Mouse (Mus musculus) myocyte (in vitro differentiated cells): ENCODE data around the gene Cdc123. TPM values are rescaled to one million over a fixed set of nuclear protein-coding genes. Genes with fewer than 3 reads are reported as not detected.

ENCODE experiments used
- H3K27me3 ChIP-seq: one replicate; pipeline ENCODE4 v1.6.1; 2011; ENCODE audit not compliant: control insufficient read depth, insufficient read depth, insufficient read length
- H3K36me3 ChIP-seq: one replicate; pipeline ENCODE4 v1.6.1; 2011; ENCODE audit not compliant: control insufficient read depth, insufficient read depth
- H3K4me2 ChIP-seq: one replicate; pipeline ENCODE4 v1.6.1; 2011; ENCODE audit warnings: low read depth, control low read depth
- H3K4me3 ChIP-seq: one replicate; pipeline ENCODE4 v1.5.1; 2011; ENCODE audit warnings: mild to moderate bottlenecking, control low read depth, moderate library complexity
- H3K79me2 ChIP-seq: one replicate; pipeline ENCODE4 v1.6.1; 2011; ENCODE audit not compliant: control insufficient read depth, insufficient read depth
- H3ac ChIP-seq: one replicate; pipeline ENCODE4 v1.6.1; 2011; ENCODE audit not compliant: control insufficient read depth, insufficient read length
- CEBPB ChIP-seq: IDR thresholded peaks from 2 replicates; pipeline ENCODE4 v1.6.1; 2011; ENCODE audit warnings: mild to moderate bottlenecking, moderate library complexity; ENCODE audit not compliant: poor library complexity, insufficient read depth, severe bottlenecking
- E2F4 ChIP-seq: IDR thresholded peaks from one replicate; pipeline ENCODE4 v1.6.1; 2011; ENCODE audit warnings: mild to moderate bottlenecking, control low read depth, moderate library complexity; ENCODE audit not compliant: insufficient read depth
- MAX ChIP-seq: IDR thresholded peaks from one replicate; pipeline ENCODE4 v1.6.1; 2011; ENCODE audit warnings: low read depth, mild to moderate bottlenecking, control low read depth
- MYOD1 ChIP-seq, 3 experiments: IDR thresholded peaks; one replicate each; pipeline ENCODE4 v1.6.1; 2011; ENCODE audit warnings: control low read depth in 2 of 3, low read depth in 2 of 3, mild to moderate bottlenecking in 2 of 3, moderate library complexity in 1 of 3; ENCODE audit not compliant: insufficient read length in 2 of 3, control insufficient read depth in 1 of 3
- MYOG ChIP-seq, 3 experiments: IDR thresholded peaks; one replicate each; pipeline ENCODE4 v1.6.1; 2011; ENCODE audit warnings: control low read depth in 2 of 3, low read depth in 2 of 3, mild to moderate bottlenecking in 2 of 3; ENCODE audit not compliant: insufficient read length in 2 of 3, control insufficient read depth in 1 of 3, insufficient read depth in 1 of 3
- POLR2A ChIP-seq: IDR thresholded peaks from one replicate; pipeline ENCODE4 v1.6.1; 2011; ENCODE audit warnings: low read depth, mild to moderate bottlenecking, control low read depth, moderate library complexity; ENCODE audit not compliant: insufficient read length
- POLR2AphosphoS2 ChIP-seq: IDR thresholded peaks from one replicate; pipeline ENCODE4 v1.6.1; 2011; ENCODE audit warnings: low read depth, control low read depth; ENCODE audit not compliant: insufficient read length
- REST ChIP-seq: IDR thresholded peaks from one replicate; pipeline ENCODE4 v1.6.1; 2011; ENCODE audit warnings: mild to moderate bottlenecking, control low read depth, moderate library complexity; ENCODE audit not compliant: insufficient read depth, insufficient read length
- SRF ChIP-seq: IDR thresholded peaks from one replicate; pipeline ENCODE4 v1.6.1; 2011; ENCODE audit warnings: low read depth; ENCODE audit not compliant: control insufficient read depth, insufficient read length
- TCF12 ChIP-seq: IDR thresholded peaks from one replicate; pipeline ENCODE4 v1.6.1; 2011; ENCODE audit warnings: mild to moderate bottlenecking, control low read depth; ENCODE audit not compliant: poor library complexity, insufficient read depth, severe bottlenecking
- TCF3 ChIP-seq: IDR thresholded peaks from one replicate; pipeline ENCODE4 v1.6.1; 2011; ENCODE audit warnings: low read depth, control low read depth; ENCODE audit not compliant: insufficient read length
- USF1 ChIP-seq: IDR thresholded peaks from one replicate; pipeline ENCODE4 v1.6.1; 2011; ENCODE audit warnings: low read depth, mild to moderate bottlenecking, control low read depth, moderate library complexity
- polyA plus RNA-seq: library from polyadenylated mRNA; unstranded; fragments of >200 nt; fragmentation: generic; extraction: Trizol; gene quantifications from one replicate; pipeline ENCODE4 v1.2.1, GENCODE M21; 2012; ENCODE audit warnings: missing spikeins

Cdc123 gene
- polyA plus RNA-seq, 1 experiment, result 102 TPM

GRCm38 (mm10) chr2:5787391-5787790 lies 57.6 kb downstream of the Cdc123 start:
- no peak overlapping the region for H3K4me2 ChIP-seq
- H3K36me3 ChIP-seq, result no peaks in the 10 kb centered on the region
- no peaks in the 10 kb centered on the region for H3K79me2 ChIP-seq
- H3K4me3 ChIP-seq, result no peak overlapping the region
- H3ac ChIP-seq, result no peak overlapping the region
- H3K27me3 ChIP-seq, result no peaks in the 10 kb centered on the region
- no peak for TF ChIP-seq MAX
- no peak for TF ChIP-seq MYOD1 (IDR thresholded peaks at IDR 0.05; ENCODE audit: control insufficient read depth in 1 of 3, insufficient read length in 2 of 3, low read depth in 2 of 3)
- no peak for TF ChIP-seq POLR2A
- TF ChIP-seq USF1, result no peak

- TF ChIP-seq REST, result no peak
- TF ChIP-seq SRF, result no peak
- no peak for TF ChIP-seq MYOD1 (IDR thresholded peaks at IDR 0.05; ENCODE audit: control insufficient read depth in 1 of 3, insufficient read length in 2 of 3, low read depth in 2 of 3)
- no peak for TF ChIP-seq MYOG (IDR thresholded peaks at IDR 0.05; ENCODE audit: control insufficient read depth in 1 of 3, insufficient read depth in 1 of 3, insufficient read length in 2 of 3, low read depth in 2 of 3)
- no peak for TF ChIP-seq POLR2A
- no peak for TF ChIP-seq CEBPB
- no peak for TF ChIP-seq POLR2AphosphoS2
- no peak for TF ChIP-seq MAX
- no peak for TF ChIP-seq TCF12
- TF ChIP-seq TCF3, result no peak
- TF ChIP-seq E2F4, result no peak
- no peak for TF ChIP-seq USF1
- Histone ChIP-seq H3K4me2 (no peak overlapping the region), H3K27me3 (no peaks in the 10 kb centered on the region), H3K36me3 (no peaks in the 10 kb centered on the region), H3K4me3 (no peak overlapping the region), H3K79me2 (no peaks in the 10 kb centered on the region), H3ac (no peak overlapping the region)
Measured at GRCm38 (mm10) chr2:5772464-5772863, 72.5 kb downstream of the Cdc123 start.

- TF ChIP-seq POLR2AphosphoS2 (no peak), E2F4 (no peak), POLR2A (no peak), REST (no peak), CEBPB (no peak), TCF3 (no peak), SRF (no peak), MYOD1 (IDR thresholded peaks at IDR 0.05; ENCODE audit: control insufficient read depth in 1 of 3, insufficient read length in 2 of 3, low read depth in 2 of 3) (no peak), TCF12 (no peak), MAX (no peak), MYOG (IDR thresholded peaks at IDR 0.05; ENCODE audit: control insufficient read depth in 1 of 3, insufficient read depth in 1 of 3, insufficient read length in 2 of 3, low read depth in 2 of 3) (no peak), USF1 (no peak)
- Histone ChIP-seq H3K27me3 (no peaks in the 10 kb centered on the region), H3K79me2 (no peaks in the 10 kb centered on the region), H3K4me2 (no peak overlapping the region), H3K4me3 (no peak overlapping the region), H3K36me3 (no peaks in the 10 kb centered on the region), H3ac (no peak overlapping the region)
Measured at GRCm38 (mm10) chr2:5770708-5771241, 74.2 kb downstream of the Cdc123 start.

- no peak overlapping the region for H3K4me2 ChIP-seq
- no peaks in the 10 kb centered on the region for H3K79me2 ChIP-seq
- H3K4me3 ChIP-seq, result no peak overlapping the region
- no peak overlapping the region for H3ac ChIP-seq
- TF ChIP-seq USF1, result no peak
- no peak for TF ChIP-seq REST
- no peak for TF ChIP-seq MYOD1 (IDR thresholded peaks at IDR 0.05; ENCODE audit: control insufficient read depth in 1 of 3, insufficient read length in 2 of 3, low read depth in 2 of 3)
- no peak for TF ChIP-seq MYOG (IDR thresholded peaks at IDR 0.05; ENCODE audit: control insufficient read depth in 1 of 3, insufficient read depth in 1 of 3, insufficient read length in 2 of 3, low read depth in 2 of 3)
- TF ChIP-seq TCF3, result no peak
- TF ChIP-seq E2F4, result no peak
- no peak for TF ChIP-seq POLR2AphosphoS2
- no peak for TF ChIP-seq CEBPB
- TF ChIP-seq POLR2A, result no peak
- TF ChIP-seq SRF, result no peak
- TF ChIP-seq MAX, result no peak
- no peak for TF ChIP-seq TCF12
- H3K27me3 ChIP-seq, result no peaks in the 10 kb centered on the region
- no peaks in the 10 kb centered on the region for H3K36me3 ChIP-seq
Measured at GRCm38 (mm10) chr2:5769630-5770029, 75.3 kb downstream of the Cdc123 start.

GRCm38 (mm10) chr2:5768946-5769345 lies 76.0 kb downstream of the Cdc123 start:
- H3K36me3 ChIP-seq, result no peaks in the 10 kb centered on the region
- TF ChIP-seq CEBPB, result no peak
- no peak for TF ChIP-seq MYOG (IDR thresholded peaks at IDR 0.05; ENCODE audit: control insufficient read depth in 1 of 3, insufficient read depth in 1 of 3, insufficient read length in 2 of 3, low read depth in 2 of 3)
- no peak for TF ChIP-seq MYOD1 (IDR thresholded peaks at IDR 0.05; ENCODE audit: control insufficient read depth in 1 of 3, insufficient read length in 2 of 3, low read depth in 2 of 3)
- no peak for TF ChIP-seq TCF12
- TF ChIP-seq TCF3, result no peak
- no peak for TF ChIP-seq POLR2AphosphoS2
- TF ChIP-seq POLR2A, result no peak
- TF ChIP-seq REST, result no peak
- no peak for TF ChIP-seq SRF
- TF ChIP-seq E2F4, result no peak
- TF ChIP-seq MAX, result no peak
- TF ChIP-seq USF1, result no peak
- H3K79me2 ChIP-seq, result no peaks in the 10 kb centered on the region

More at GRCm38 (mm10) chr2:5768946-5769345, 76.0 kb downstream of the Cdc123 start:
- no peak overlapping the region for H3K4me3 ChIP-seq
- H3K27me3 ChIP-seq, result no peaks in the 10 kb centered on the region
- no peak overlapping the region for H3ac ChIP-seq
- no peak overlapping the region for H3K4me2 ChIP-seq
